Mouse (Mus musculus) erythroblast, embryonic 14.5 days (primary cell): Measurements from ENCODE around the gene Spryd7.

Experiments
- GATA1 ChIP-seq: IDR thresholded peaks from 2 replicates; pipeline ENCODE4 v1.6.1; 2012; ENCODE audit warnings: low read length, inconsistent platforms, mixed read lengths
- TAL1 ChIP-seq: IDR thresholded peaks from 3 replicates; pipeline ENCODE4 v1.6.1; 2012; ENCODE audit warnings: low read length, inconsistent platforms, mixed read lengths

DNA sequence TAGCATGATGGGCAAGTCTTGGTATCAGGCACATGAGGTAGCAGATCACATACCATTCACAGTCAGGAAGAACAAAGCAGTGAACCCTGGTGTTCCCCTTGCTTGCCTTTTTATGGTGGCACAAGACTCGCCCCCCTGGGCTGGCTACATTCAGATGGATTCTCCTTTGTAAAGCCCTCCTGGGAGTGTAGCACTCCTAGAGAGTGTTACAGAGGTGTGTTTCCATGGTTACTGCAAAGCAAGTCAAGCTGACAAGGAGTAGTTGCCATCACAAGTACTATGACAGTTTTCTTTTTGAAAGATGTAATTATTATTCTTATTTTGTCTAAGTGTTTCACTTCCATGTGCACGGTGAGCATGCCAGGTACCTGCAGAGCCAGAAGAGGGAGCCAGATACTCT is 45.2 kb downstream of the Spryd7 start:
- no peak for TF ChIP-seq GATA1
- no peak for TF ChIP-seq TAL1
